Mouse (Mus musculus) stomach, embryonic 15.5 days (tissue): ENCODE measurements around the gene Def6. TPM values are rescaled to one million over a fixed set of nuclear protein-coding genes. Genes with fewer than 3 reads are reported as not detected.

Experiments
- ATAC-seq: fragments of 200-750 bp; cut with Nextera tagmentation; 2 replicates; pipeline ENCODE4 v1.8.0; 2017; ENCODE audit warnings: low read depth, moderate number of reproducible peaks, moderate TSS enrichment; ENCODE audit not compliant: insufficient read depth, low FRiP score
- H3K27ac ChIP-seq: fragments of 300-500 bp; sonication (generic); 2 replicates; pipeline ENCODE4 v1.5.1; 2015; ENCODE audit warnings: mild to moderate bottlenecking, inconsistent platforms
- H3K27me3 ChIP-seq: fragments of 300-500 bp; sonication (generic); replicated peaks from 2 replicates; pipeline ENCODE4 v1.6.1; 2015; ENCODE audit warnings: inconsistent platforms
- H3K36me3 ChIP-seq: fragments of 300-500 bp; sonication (generic); 2 replicates; pipeline ENCODE4 v1.6.1; 2015; ENCODE audit warnings: inconsistent platforms
- H3K4me1 ChIP-seq: fragments of 300-500 bp; sonication (generic); 2 replicates; pipeline ENCODE4 v1.6.1; 2015; ENCODE audit warnings: inconsistent platforms
- H3K4me2 ChIP-seq: fragments of 300-500 bp; sonication (generic); 2 replicates; pipeline ENCODE4 v1.6.1; 2015; ENCODE audit warnings: mild to moderate bottlenecking, inconsistent platforms
- H3K4me3 ChIP-seq: fragments of 300-500 bp; sonication (generic); replicated peaks from 2 replicates; pipeline ENCODE4 v1.5.1; 2015; ENCODE audit warnings: inconsistent platforms
- H3K9ac ChIP-seq: fragments of 300-500 bp; sonication (generic); 2 replicates; pipeline ENCODE4 v1.6.1; 2015; ENCODE audit warnings: inconsistent platforms
- H3K9me3 ChIP-seq: fragments of 300-500 bp; sonication (generic); 2 replicates; pipeline ENCODE4 v1.6.1; 2016; ENCODE audit warnings: inconsistent platforms
- WGBS: fragments of 180-500 bp; shearing (Covaris S2); methylation state at CpG from one replicate; pipeline ENCODE4 v1.1.7; 2015; 5-methylcytosine and 5-hydroxymethylcytosine counted together
- polyA plus RNA-seq: library from polyadenylated mRNA; unstranded; fragments of >200 nt; fragmentation: Nextera tagmentation; extraction: Ambion mirVana; gene quantifications from 2 replicates; pipeline ENCODE4 v1.2.1, GENCODE M21; 2015

The Def6 gene
- polyA plus RNA-seq, 1 experiment from 2014 or later = 9.6 TPM

DNA sequence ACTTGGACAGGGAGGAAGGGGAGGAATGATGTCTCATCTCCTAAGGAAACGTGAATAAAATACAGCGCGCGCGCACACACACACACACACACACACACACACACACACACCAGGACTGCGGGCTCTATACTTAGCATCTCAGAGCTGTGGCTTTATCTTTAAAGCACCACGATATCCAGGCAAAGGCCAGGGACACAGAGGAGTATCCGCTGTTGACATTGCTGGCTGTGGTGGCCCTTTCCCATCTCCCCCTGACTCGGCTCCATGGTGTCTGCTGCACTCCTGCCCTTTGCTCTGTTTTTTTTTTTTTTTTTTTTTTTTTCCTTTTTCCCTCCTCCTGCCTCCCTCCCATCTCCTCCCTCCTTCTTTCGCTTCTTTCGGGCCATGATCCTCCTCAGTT is 54.2 kb downstream of the Def6 start:
- H3K9ac ChIP-seq = no peak overlapping the region
- H3K4me1 ChIP-seq = peaks cover 23% of the 10 kb centered on the region
- H3K27ac ChIP-seq = no peak overlapping the region
- WGBS = 67% methylated on average over 11 of the region's 11 CpGs
- H3K4me2 ChIP-seq = no peak overlapping the region
- no peaks in the 10 kb centered on the region for H3K27me3 ChIP-seq
- ATAC-seq = no peak
- no peak overlapping the region for H3K4me3 ChIP-seq
- no peaks in the 10 kb centered on the region for H3K36me3 ChIP-seq
- no peaks in the 10 kb centered on the region for H3K9me3 ChIP-seq

DNA sequence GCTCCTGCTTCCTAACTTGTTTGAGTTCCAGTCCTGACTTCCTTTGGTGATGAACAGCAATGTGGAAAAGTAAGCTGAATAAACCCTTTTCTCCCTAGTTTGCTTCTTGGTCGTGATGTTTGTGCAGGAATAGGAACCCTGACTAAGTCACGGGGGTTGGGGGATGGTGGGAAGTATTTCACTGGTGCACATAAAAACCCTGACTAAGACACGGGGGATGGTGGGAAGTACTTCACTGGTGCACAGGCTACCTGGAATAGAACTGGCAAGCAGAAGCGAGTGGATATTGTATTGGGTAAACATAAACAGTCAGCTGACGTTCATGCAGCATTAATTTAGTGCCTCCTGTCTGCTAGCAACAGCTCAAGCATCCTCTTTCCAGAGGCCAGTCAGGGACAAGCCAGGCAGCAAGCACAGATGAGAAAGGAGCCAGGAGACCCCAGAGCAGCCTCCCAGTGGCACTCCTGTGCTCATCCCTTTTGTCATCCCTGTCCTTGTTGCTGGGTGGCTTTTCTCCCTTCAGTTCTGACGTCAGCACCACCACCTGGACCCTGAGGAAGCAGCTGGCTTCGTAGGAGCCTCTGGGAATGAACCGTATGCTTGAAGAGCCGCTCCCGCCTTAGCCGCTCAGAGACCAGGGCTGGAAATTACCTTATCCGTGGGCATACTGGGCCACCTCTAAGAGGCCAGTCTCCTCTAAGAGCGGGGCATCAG is 55.8 kb downstream of the Def6 start:
- Histone ChIP-seq H3K9ac (no peak overlapping the region), H3K27ac (no peak overlapping the region)
- 62% methylated on average over 13 of the region's 13 CpGs for WGBS

GRCm38 (mm10) chr17:28267251-28267650 is 59.7 kb downstream of the Def6 start:
- H3K4me1 ChIP-seq = peaks cover 27% of the 10 kb centered on the region
- no peak overlapping the region for H3K9ac ChIP-seq
- no peak overlapping the region for H3K27ac ChIP-seq
- H3K36me3 ChIP-seq = no peaks in the 10 kb centered on the region
- no peak overlapping the region for H3K4me3 ChIP-seq
- no peaks in the 10 kb centered on the region for H3K9me3 ChIP-seq
- no peak for ATAC-seq
- WGBS = 84% methylated on average over 5 of the region's 5 CpGs
- no peak overlapping the region for H3K4me2 ChIP-seq
- no peaks in the 10 kb centered on the region for H3K27me3 ChIP-seq

More for the DNA sequence above, 55.8 kb downstream of the Def6 start:
- no peak overlapping the region for H3K4me2 ChIP-seq
- H3K4me1 ChIP-seq = peaks cover 11% of the 10 kb centered on the region
- no peak overlapping the region for H3K4me3 ChIP-seq
- no peaks in the 10 kb centered on the region for H3K27me3 ChIP-seq
- H3K9me3 ChIP-seq = no peaks in the 10 kb centered on the region
- ATAC-seq = no peak
- no peaks in the 10 kb centered on the region for H3K36me3 ChIP-seq

- Histone ChIP-seq H3K27me3 (no peaks in the 10 kb centered on the region), H3K9ac (no peak overlapping the region), H3K4me2 (no peak overlapping the region), H3K9me3 (no peaks in the 10 kb centered on the region), H3K4me1 (peaks cover 17% of the 10 kb centered on the region; the same call in 1 of the 2 replicates), H3K36me3 (no peaks in the 10 kb centered on the region), H3K27ac (peak overlapping the region; percentile 80), H3K4me3 (no peak overlapping the region)
- peak; percentile 57 for ATAC-seq
- 34% methylated on average over 13 of the region's 13 CpGs for WGBS
Observed at GRCm38 (mm10) chr17:28270165-28270564, 62.6 kb downstream of the Def6 start.

GRCm38 (mm10) chr17:28271537-28272266 is 64.1 kb downstream of the Def6 start:
- Histone ChIP-seq H3K27ac (peak overlapping the region; percentile 80), H3K9ac (no peak overlapping the region), H3K27me3 (no peaks in the 10 kb centered on the region), H3K9me3 (no peaks in the 10 kb centered on the region), H3K4me1 (peaks cover 17% of the 10 kb centered on the region; the same call in 1 of the 2 replicates), H3K36me3 (no peaks in the 10 kb centered on the region), H3K4me3 (peak overlapping the region; percentile 1), H3K4me2 (peak overlapping the region; percentile 39)
- WGBS = 67% methylated on average over 12 of the region's 12 CpGs
- peak; percentile 52 for ATAC-seq

GRCm38 (mm10) chr17:28272281-28272680 is 64.7 kb downstream of the Def6 start:
- Histone ChIP-seq H3K4me1 (peaks cover 21% of the 10 kb centered on the region), H3K36me3 (no peaks in the 10 kb centered on the region), H3K9ac (no peak overlapping the region), H3K4me2 (peak overlapping the region; percentile 39), H3K4me3 (peak overlapping the region; percentile 1), H3K27ac (peak overlapping the region; percentile 80), H3K9me3 (no peaks in the 10 kb centered on the region), H3K27me3 (no peaks in the 10 kb centered on the region)
- 71% methylated on average over 9 of the region's 9 CpGs for WGBS
- no peak for ATAC-seq

- no peak overlapping the region for H3K9ac ChIP-seq
- peak; percentile 51; the same call in 1 of the 2 replicates for ATAC-seq
- H3K36me3 ChIP-seq = no peaks in the 10 kb centered on the region
- no peaks in the 10 kb centered on the region for H3K27me3 ChIP-seq
- H3K4me3 ChIP-seq = peak overlapping the region; percentile 1
- WGBS = 67% methylated on average over 6 of the region's 6 CpGs
- peak overlapping the region; percentile 80 for H3K27ac ChIP-seq
- peaks cover 26% of the 10 kb centered on the region for H3K4me1 ChIP-seq
- H3K9me3 ChIP-seq = no peaks in the 10 kb centered on the region
- H3K4me2 ChIP-seq = peak overlapping the region; percentile 39
Observed at GRCm38 (mm10) chr17:28272837-28273236, 65.3 kb downstream of the Def6 start.

- Histone ChIP-seq H3K36me3 (no peaks in the 10 kb centered on the region), H3K27ac (no peak overlapping the region), H3K4me1 (peaks cover 31% of the 10 kb centered on the region), H3K4me3 (no peak overlapping the region), H3K27me3 (no peaks in the 10 kb centered on the region), H3K9me3 (no peaks in the 10 kb centered on the region), H3K4me2 (no peak overlapping the region), H3K9ac (no peak overlapping the region)
- WGBS = 76% methylated on average over 3 of the region's 3 CpGs
- ATAC-seq = no peak
Observed at GRCm38 (mm10) chr17:28274739-28275138, 67.2 kb downstream of the Def6 start.

DNA sequence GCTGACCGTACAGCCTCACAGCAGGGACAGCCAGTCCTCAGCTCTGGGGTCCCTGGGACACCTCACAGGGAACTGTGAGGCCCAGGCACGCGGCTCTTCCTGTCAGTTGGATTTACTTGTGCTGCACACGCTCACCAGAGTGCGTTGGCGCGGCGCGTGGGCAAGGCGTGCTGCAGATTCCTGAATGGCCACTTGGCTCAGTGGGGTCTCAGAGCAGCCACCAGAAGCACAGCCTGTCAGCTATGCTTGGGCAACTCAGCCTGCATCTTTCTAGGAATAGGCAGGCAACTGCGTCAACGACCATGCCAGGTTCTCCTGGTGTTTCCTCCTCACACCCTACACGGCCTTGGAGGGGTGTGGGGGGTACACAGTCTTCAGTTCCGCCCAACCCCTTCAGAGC is 69.6 kb downstream of the Def6 start:
- no peaks in the 10 kb centered on the region for H3K9me3 ChIP-seq
- no peak for ATAC-seq
- no peaks in the 10 kb centered on the region for H3K36me3 ChIP-seq
- no peak overlapping the region for H3K9ac ChIP-seq
- 80% methylated on average over 14 of the region's 14 CpGs for WGBS
- no peak overlapping the region for H3K4me2 ChIP-seq
- peaks cover 37% of the 10 kb centered on the region for H3K4me1 ChIP-seq
- no peak overlapping the region for H3K4me3 ChIP-seq
- no peak overlapping the region for H3K27ac ChIP-seq
- H3K27me3 ChIP-seq = no peaks in the 10 kb centered on the region

DNA sequence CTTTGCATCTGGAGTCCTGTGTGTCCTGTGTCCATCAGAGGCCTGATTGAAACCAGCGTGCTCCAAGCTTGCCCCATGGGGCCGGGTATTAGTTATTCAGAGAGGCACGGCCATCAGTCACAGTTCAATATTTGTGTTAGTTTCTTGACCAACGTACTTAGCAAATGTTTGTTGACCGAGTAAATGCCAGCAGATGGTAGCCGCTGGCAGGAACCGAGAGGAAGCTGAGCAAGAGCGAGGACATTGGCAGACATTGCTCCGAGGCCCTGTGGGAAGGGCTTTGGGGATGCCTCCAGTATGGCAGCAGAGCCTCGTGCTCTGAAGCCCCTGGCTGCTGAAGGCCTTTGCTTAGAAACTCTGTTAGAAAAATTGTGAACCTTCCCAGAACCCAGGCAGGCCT is 70.1 kb downstream of the Def6 start:
- H3K4me2 ChIP-seq = no peak overlapping the region
- peaks cover 37% of the 10 kb centered on the region for H3K4me1 ChIP-seq
- 44% methylated on average over 10 of the region's 10 CpGs for WGBS
- no peak overlapping the region for H3K27ac ChIP-seq
- H3K9ac ChIP-seq = no peak overlapping the region
- no peak overlapping the region for H3K4me3 ChIP-seq
- H3K36me3 ChIP-seq = no peaks in the 10 kb centered on the region
- H3K9me3 ChIP-seq = no peaks in the 10 kb centered on the region
- ATAC-seq = no peak
- no peaks in the 10 kb centered on the region for H3K27me3 ChIP-seq

GRCm38 (mm10) chr17:28278156-28278555 is 70.6 kb downstream of the Def6 start:
- no peaks in the 10 kb centered on the region for H3K27me3 ChIP-seq
- no peak overlapping the region for H3K27ac ChIP-seq
- H3K4me1 ChIP-seq = peaks cover 37% of the 10 kb centered on the region
- no peaks in the 10 kb centered on the region for H3K36me3 ChIP-seq
- no peak for ATAC-seq
- WGBS = 75% methylated on average over 3 of the region's 3 CpGs
- no peak overlapping the region for H3K9ac ChIP-seq
- H3K4me3 ChIP-seq = no peak overlapping the region
- no peak overlapping the region for H3K4me2 ChIP-seq
- H3K9me3 ChIP-seq = no peaks in the 10 kb centered on the region
